In the genomic region with DNA sequence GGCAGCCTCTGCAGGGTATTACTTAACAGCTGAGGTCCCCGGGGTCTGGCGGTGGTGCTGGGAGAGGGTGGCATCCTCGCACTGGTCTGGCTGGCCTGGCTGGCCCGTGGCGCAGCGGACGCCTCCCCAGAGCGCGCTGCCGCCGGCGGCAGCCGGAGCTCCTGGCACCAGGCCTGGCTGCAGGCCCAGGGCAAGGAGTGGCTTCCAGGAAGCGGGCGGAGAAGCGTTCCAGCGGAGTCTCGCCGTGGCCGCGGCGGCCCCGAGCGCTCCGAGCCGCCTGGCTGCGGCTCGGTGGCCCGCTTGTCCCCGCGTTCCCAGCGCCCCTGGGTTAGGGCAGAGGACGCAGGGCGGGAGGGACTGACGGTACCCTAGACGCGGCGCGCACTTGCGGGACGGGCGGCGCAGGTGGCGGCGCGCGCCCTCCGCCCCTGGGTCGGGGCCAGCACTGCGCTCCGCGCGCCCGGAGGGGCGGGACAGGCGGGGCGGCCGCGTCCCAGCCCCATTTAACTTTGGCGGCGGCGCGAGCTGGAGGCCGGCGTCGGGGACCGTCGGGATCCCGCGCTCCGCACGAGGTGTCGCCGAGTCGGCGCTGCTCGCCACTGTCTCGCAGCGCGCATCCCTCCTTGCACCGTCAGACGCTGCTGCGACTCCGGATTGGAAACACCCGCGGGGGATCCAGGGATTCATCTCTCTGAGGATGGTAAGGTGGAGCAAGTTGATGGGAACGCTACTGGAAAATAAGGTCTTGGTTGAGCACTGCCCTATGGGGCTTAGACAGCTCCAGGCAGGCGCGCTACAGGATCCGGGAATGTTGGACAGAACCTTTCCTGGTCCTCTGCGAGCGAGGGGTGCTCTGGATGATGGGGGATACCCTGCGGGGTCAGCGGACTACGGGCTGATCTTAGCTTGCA, we compare ENCODE assay signal across 8 mouse cellular contexts. TPM values are rescaled to one million over a fixed set of nuclear protein-coding genes. Genes with fewer than 3 reads are reported as not detected.
DNase-seq lines count a peak whose midpoint lies in the region; ATAC-seq and TF ChIP-seq lines count a peak whose summit lies in the region.

A gene (plus strand): TSS at position 484 of the 911 bp plus-strand sequence.

- H3K4me2 ChIP-seq in lung, embryonic 14.5 days = peak within 1 kb of the TSS; percentile 85

- no peak for TF ChIP-seq CTCF in kidney, adult 2 months (conservative IDR thresholded peaks at IDR 0.05; ENCODE audit: insufficient read depth, insufficient read length, low read depth, low read length)
- TF ChIP-seq CTCF in lung, embryonic 14.5 days (IDR thresholded peaks at IDR 0.05; ENCODE audit: low read depth) = no peak

- no peaks in the 10 kb centered on the region for H3K4me1 ChIP-seq in kidney, adult 2 months (ENCODE audit: control insufficient read depth, insufficient read depth, low read length)
- no peaks in the 10 kb centered on the region for H3K4me1 ChIP-seq in lung, embryonic 14.5 days (ENCODE audit: insufficient read depth)

- 1% methylated on average over 95 of the region's 95 CpGs for WGBS in kidney, adult 2 months
- under 1% methylated on average over 82 of the region's 95 CpGs for WGBS in lung, embryonic 14.5 days

- no peaks in the 10 kb centered on the region for H3K9me3 ChIP-seq in lung, embryonic 14.5 days (ENCODE audit: low read depth, low read length)

- no peak within 1 kb of the TSS for H3K4me3 ChIP-seq in kidney, adult 2 months (ENCODE audit: insufficient read depth, low read depth, low read length)
- H3K4me3 ChIP-seq in lung, embryonic 14.5 days (ENCODE audit: low read depth, low read length) = peak within 1 kb of the TSS; percentile 49

- H3K36me3 ChIP-seq in kidney, adult 2 months (ENCODE audit: control insufficient read depth, insufficient read depth, low read length) = no peaks in the 10 kb centered on the region
- H3K36me3 ChIP-seq in lung, embryonic 14.5 days (ENCODE audit: insufficient read depth) = no peaks in the 10 kb centered on the region

- peak; percentile 64; the same call in 1 of the 2 replicates for ATAC-seq in frontal cortex, adult (ENCODE audit: low TSS enrichment)
- ATAC-seq in lung, embryonic 14.5 days (ENCODE audit: insufficient read depth) = peak; percentile 62

- no peak within 1 kb of the TSS for H3K27ac ChIP-seq in kidney, adult 2 months (ENCODE audit: insufficient read depth, low read depth, low read length)
- no peak within 1 kb of the TSS for H3K27ac ChIP-seq in lung, embryonic 14.5 days (ENCODE audit: low read depth)

- H3K9ac ChIP-seq in lung, embryonic 14.5 days = peak within 1 kb of the TSS; percentile 1; the same call in 1 of the 2 replicates

- TF ChIP-seq POLR2A in kidney, adult 2 months (IDR thresholded peaks at IDR 0.05; ENCODE audit: low read depth, low read length) = no peak

- no peaks in the 10 kb centered on the region for H3K27me3 ChIP-seq in kidney, adult 2 months (replicated peaks; ENCODE audit: control insufficient read depth, insufficient read depth, low read length)
- H3K27me3 ChIP-seq in lung, embryonic 14.5 days (ENCODE audit: insufficient read depth, low read length) = peaks cover 53% of the 10 kb centered on the region

- no peak for DNase-seq in frontal cortex, postnatal 25 days (ENCODE audit: low spot score in 2 of 2)
- peak; percentile 43 for DNase-seq in embryo, embryonic 10.5 days (ENCODE audit: low spot score)
- peak; percentile 66 to 74 for DNase-seq in heart, adult 18-20 months
- DNase-seq in kidney, adult 2 months = peak; percentile 61
- peak; percentile 70 for DNase-seq in lung, embryonic 14.5 days
- DNase-seq in retina, embryonic 14.5 days (ENCODE audit: low spot score) = peak; percentile 26
- DNase-seq in thymus, postnatal 25 days = no peak

RNA-seq across cellular contexts. Expression of the gene that starts here (rescaled TPM):
- 1 to 10 TPM; 6.0 to 6.4 TPM for total RNA-seq in heart, adult 18-20 months (2021)
- polyA plus RNA-seq in kidney, adult 2 months (2012; rRNA removed) = 0.41 and 0.45 TPM in 2 replicates
- polyA plus RNA-seq in lung, embryonic 14.5 days (2014; fragmentation: Nextera tagmentation; extraction: Ambion mirVana) = 0.58 and 0.93 TPM in 2 replicates

Comparison
In these comparisons a context has a peak if more than half of its experiments do, and no peak if none do; other contexts are left out.
1. Peak in DNase-seq in kidney, adult 2 months; RNA of the gene not detected or under 1 TPM.
2. Peak in DNase-seq, ATAC-seq, H3K4me3 ChIP-seq, H3K9ac ChIP-seq and H3K4me2 ChIP-seq in lung, embryonic 14.5 days; RNA of the gene not detected or under 1 TPM.
3. DNase-seq: peak in embryo, embryonic 10.5 days (single experiment), heart, adult 18-20 months (2 of 2) and retina, embryonic 14.5 days (single experiment); none in frontal cortex, postnatal 25 days (0 of 2) and thymus, postnatal 25 days (single experiment).